In the genomic region with DNA sequence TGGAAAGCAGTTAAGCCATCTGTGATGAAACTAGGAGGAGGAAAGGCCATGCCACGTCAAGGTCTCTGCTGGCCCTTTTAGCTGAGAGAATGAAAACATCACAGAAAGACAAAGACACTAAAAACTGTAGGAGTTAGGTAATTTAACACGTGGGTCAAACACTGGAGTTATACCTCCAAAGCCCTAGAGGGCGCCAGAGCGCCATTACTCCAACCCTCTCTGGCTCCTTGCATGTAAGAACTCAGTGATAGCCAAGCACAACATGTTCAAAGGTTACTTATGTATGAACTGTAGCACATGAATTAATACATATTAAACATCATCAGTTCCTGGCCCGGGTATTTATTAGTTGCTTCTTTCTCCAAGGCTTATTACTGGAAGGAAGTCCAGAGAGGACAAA, we compare ENCODE assay signal across 9 mouse cellular contexts. TPM values are rescaled to one million over a fixed set of nuclear protein-coding genes. Genes with fewer than 3 reads are reported as not detected.
DNase-seq lines count a peak whose midpoint lies in the region; ATAC-seq lines count a peak whose summit lies in the region.
"Had no signal": no experiment of that assay in that cellular context is flagged by ENCODE, and none has a peak within 500 bp of the region (broad histone marks: within the 10 kb centered on the region; RNA-seq: fewer than 3 reads in every experiment).

No protein-coding gene starts in this region.

- WGBS in midbrain, embryonic 14.5 days: 59% methylated on average over 5 of the region's 5 CpGs
- WGBS in midbrain, embryonic 16.5 days: 55% methylated on average over 5 of the region's 5 CpGs

- H3K36me3 ChIP-seq in midbrain, embryonic 14.5 days (ENCODE audit: control insufficient read depth, insufficient read depth, low read length): no peaks in the 10 kb centered on the region
- no peaks in the 10 kb centered on the region for H3K36me3 ChIP-seq in midbrain, embryonic 16.5 days (ENCODE audit: control insufficient read depth, insufficient read depth, low read length)
- H3K36me3 ChIP-seq: hindbrain, embryonic 15.5 days had no signal

- peak; percentile 27 to 52 for DNase-seq in adrenal gland, adult 18-20 months (ENCODE audit: low spot score in 2 of 2)
- DNase-seq in adrenal gland, adult 8-10 months: no peak
- peak; percentile 28 for DNase-seq in midbrain, embryonic 14.5 days
- peak; percentile 59 for DNase-seq in heart, postnatal 4 days
- DNase-seq in thymus, postnatal 25 days: peak; percentile 77
- DNase-seq in cerebellum, adult 9-11 months: no peak

- H3K4me3 ChIP-seq in midbrain, embryonic 14.5 days (replicated peaks; ENCODE audit: low read depth, low read length): no peak overlapping the region
- H3K4me3 ChIP-seq in midbrain, embryonic 16.5 days (ENCODE audit: low read depth, low read length): no peak overlapping the region
- H3K4me3 ChIP-seq: hindbrain, embryonic 15.5 days had no signal

- H3K9me3 ChIP-seq in midbrain, embryonic 14.5 days (ENCODE audit: control insufficient read depth, low read length): no peaks in the 10 kb centered on the region
- H3K9me3 ChIP-seq in midbrain, embryonic 16.5 days (replicated peaks; ENCODE audit: control insufficient read depth, low read length, poor library complexity, severe bottlenecking): no peaks in the 10 kb centered on the region
- H3K9me3 ChIP-seq: hindbrain, embryonic 15.5 days had no signal

- no peaks in the 10 kb centered on the region for H3K27me3 ChIP-seq in midbrain, embryonic 14.5 days (ENCODE audit: control insufficient read depth, insufficient read depth, low read length)
- 0 out of 2 replicates have a peak, but pooled peaks cover 2% of the 10 kb centered on the region for H3K27me3 ChIP-seq in midbrain, embryonic 16.5 days (ENCODE audit: control insufficient read depth, insufficient read depth, low read depth, low read length)
- H3K27me3 ChIP-seq: hindbrain, embryonic 15.5 days had no signal

- no peak overlapping the region for H3K4me2 ChIP-seq in midbrain, embryonic 14.5 days (ENCODE audit: low read length)
- H3K4me2 ChIP-seq in midbrain, embryonic 16.5 days (ENCODE audit: low read length): no peak overlapping the region
- H3K4me2 ChIP-seq: hindbrain, embryonic 15.5 days had no signal

- no peak overlapping the region for H3K27ac ChIP-seq in midbrain, embryonic 14.5 days (replicated peaks; ENCODE audit: low read depth, low read length)
- no peak overlapping the region for H3K27ac ChIP-seq in midbrain, embryonic 16.5 days (ENCODE audit: low read length)
- H3K27ac ChIP-seq: hindbrain, embryonic 15.5 days had no signal

- ATAC-seq in midbrain, embryonic 14.5 days (ENCODE audit: low FRiP score, low TSS enrichment): no peak
- ATAC-seq in midbrain, embryonic 16.5 days: no peak
- ATAC-seq in megakaryocyte progenitor cell, adult 5-6 weeks (replicated peaks; ENCODE audit: poor library complexity): peak; percentile 65

- H3K4me1 ChIP-seq in midbrain, embryonic 14.5 days (ENCODE audit: control insufficient read depth, insufficient read depth, low read length): peaks cover 7% of the 10 kb centered on the region
- peaks cover 6% of the 10 kb centered on the region; the same call in 1 of the 2 replicates for H3K4me1 ChIP-seq in midbrain, embryonic 16.5 days (ENCODE audit: control insufficient read depth, insufficient read depth, low read length)

- H3K9ac ChIP-seq in midbrain, embryonic 14.5 days (replicated peaks; ENCODE audit: low read length): no peak overlapping the region
- no peak overlapping the region for H3K9ac ChIP-seq in midbrain, embryonic 16.5 days (ENCODE audit: low read depth, low read length)
- H3K9ac ChIP-seq: hindbrain, embryonic 15.5 days had no signal

RNA-seq across cellular contexts. Expression of a gene that starts 58.8 kb away (rescaled TPM):
- total RNA-seq in adrenal gland, adult 18-20 months (2021): 1 to 10 TPM in 1 of 2 experiments, under 1 TPM in 1; 0.77 to 1.6 TPM
- 1 to 10 TPM in 1 of 4 experiments, under 1 TPM in 2, not detected in 1; 0.61 to 1.2 (median 0.75) TPM for total RNA-seq in adrenal gland, adult 8-10 months (2022)
- polyA plus RNA-seq in midbrain, embryonic 14.5 days (2014; fragmentation: Nextera tagmentation; extraction: Ambion mirVana): 1.6 and 1.7 TPM in 2 replicates
- polyA plus RNA-seq in midbrain, embryonic 16.5 days (2015; fragmentation: Nextera tagmentation; extraction: Ambion mirVana): not detected in 2 replicates
- total RNA-seq in heart, postnatal 4 days (2021): under 1 TPM in 1 of 2 experiments, not detected in 1; 0.91 TPM
- total RNA-seq in megakaryocyte progenitor cell, adult 5-6 weeks (2015): not detected in 2 replicates
- total RNA-seq in megakaryocyte progenitor cell, adult 5-6 weeks (2017): 0.58 TPM in 1 of 2 replicates, not detected in the other

RNA-seq across cellular contexts. Expression of a gene that starts 59.3 kb away (rescaled TPM):
- 100 to 1,000 TPM; 131 to 161 TPM for total RNA-seq in adrenal gland, adult 18-20 months (2021)
- total RNA-seq in adrenal gland, adult 8-10 months (2022): 100 to 1,000 TPM; 109 to 136 (median 122) TPM
- polyA plus RNA-seq in midbrain, embryonic 14.5 days (2014; fragmentation: Nextera tagmentation; extraction: Ambion mirVana): 74.5 and 88.2 TPM in 2 replicates
- 61.6 and 61.7 TPM in 2 replicates for polyA plus RNA-seq in midbrain, embryonic 16.5 days (2015; fragmentation: Nextera tagmentation; extraction: Ambion mirVana)
- 10 to 100 TPM; 88.7 to 89.1 TPM for total RNA-seq in heart, postnatal 4 days (2021)
- 110 and 118 TPM in 2 replicates for total RNA-seq in megakaryocyte progenitor cell, adult 5-6 weeks (2015)
- total RNA-seq in megakaryocyte progenitor cell, adult 5-6 weeks (2017): 86.6 and 94.4 TPM in 2 replicates

Comparison
In these comparisons a context has a peak if more than half of its experiments do, and no peak if none do; other contexts are left out.
1. DNase-seq: peak in adrenal gland, adult 18-20 months (2 of 2), midbrain, embryonic 14.5 days (single experiment), heart, postnatal 4 days (single experiment) and thymus, postnatal 25 days (single experiment); none in adrenal gland, adult 8-10 months (single experiment) and cerebellum, adult 9-11 months (single experiment).